Mouse (Mus musculus) G1E (cell line): ENCODE data around the gene Runx3. TPM values are rescaled to one million over a fixed set of nuclear protein-coding genes. Genes with fewer than 3 reads are reported as not detected.
A peak's percentile ranks its signal among the peaks of the same experiment; 100 is the strongest.

Experiments
- ATAC-seq: 2 replicates; pipeline ENCODE4 v1.8.0; 2016; ENCODE audit warnings: mild to moderate bottlenecking; ENCODE audit not compliant: insufficient number of reproducible peaks, poor library complexity, low FRiP score, severe bottlenecking; ENCODE audit errors: extremely low read depth
- DNase-seq: peaks from one replicate; pipeline ENCODE4 v3.0.0; 2012; ENCODE audit warnings: low spot score
- H3K27me3 ChIP-seq: 2 replicates; pipeline ENCODE4 v1.6.1; 2012; ENCODE audit warnings: mild to moderate bottlenecking, low read length, inconsistent platforms; ENCODE audit not compliant: insufficient read depth
- H3K36me3 ChIP-seq: replicated peaks from 2 replicates; pipeline ENCODE3; 2012; ENCODE audit warnings: mild to moderate bottlenecking, inconsistent platforms
- H3K4me1 ChIP-seq: 2 replicates; pipeline ENCODE4 v1.6.1; 2012; ENCODE audit warnings: low read depth, low read length, inconsistent platforms, mixed read lengths; ENCODE audit not compliant: insufficient read depth
- H3K4me3 ChIP-seq: 2 replicates; pipeline ENCODE4 v1.5.1; 2012; ENCODE audit warnings: low read depth, mild to moderate bottlenecking, inconsistent platforms, low read length, moderate library complexity, mixed read lengths
- H3K9me3 ChIP-seq: replicated peaks from 2 replicates; pipeline ENCODE4 v1.6.1; 2012; ENCODE audit warnings: inconsistent platforms
- CTCF ChIP-seq: IDR thresholded peaks from 2 replicates; pipeline ENCODE4 v1.5.1; 2012; ENCODE audit warnings: low read depth, low read length, inconsistent platforms, mixed read lengths
- GATA1 ChIP-seq: IDR thresholded peaks from 2 replicates; pipeline ENCODE4 v1.6.1; 2012; ENCODE audit warnings: borderline replicate concordance, low read length, inconsistent platforms, mixed read lengths
- GATA2 ChIP-seq: IDR thresholded peaks from 2 replicates; pipeline ENCODE4 v1.6.1; 2012; ENCODE audit warnings: low read depth, low read length, inconsistent platforms, borderline replicate concordance
- POLR2AphosphoS5 ChIP-seq: IDR thresholded peaks from 2 replicates; pipeline ENCODE4 v1.6.1; 2012; ENCODE audit warnings: low read depth, low read length, inconsistent platforms; ENCODE audit not compliant: insufficient replicate concordance
- TAL1 ChIP-seq: conservative IDR thresholded peaks from 2 replicates; pipeline ENCODE4 v1.6.1; 2012; ENCODE audit warnings: low read depth, low read length, inconsistent platforms, mixed read lengths
- polyA plus RNA-seq: library from polyadenylated mRNA; stranded (reverse); fragments of >175 nt; gene quantifications from 2 replicates; pipeline ENCODE4 v1.2.3, GENCODE M21; 2012
- total RNA-seq, 2 experiments: library from RNA; stranded (forward) in 1 of 2; stranded (reverse) in 1 of 2; fragments of 200-1000 nt in 1 of 2; fragments of >200 nt in 1 of 2; fragmentation: Nextera tagmentation in 1 of 2; gene quantifications; 2 replicates each; pipeline ENCODE4 v1.2.3; 2014 to 2017

Gene Runx3
- total and polyA plus RNA-seq, 3 experiments, result 0.05 to 0.55 TPM; not detected in 1

DNA sequence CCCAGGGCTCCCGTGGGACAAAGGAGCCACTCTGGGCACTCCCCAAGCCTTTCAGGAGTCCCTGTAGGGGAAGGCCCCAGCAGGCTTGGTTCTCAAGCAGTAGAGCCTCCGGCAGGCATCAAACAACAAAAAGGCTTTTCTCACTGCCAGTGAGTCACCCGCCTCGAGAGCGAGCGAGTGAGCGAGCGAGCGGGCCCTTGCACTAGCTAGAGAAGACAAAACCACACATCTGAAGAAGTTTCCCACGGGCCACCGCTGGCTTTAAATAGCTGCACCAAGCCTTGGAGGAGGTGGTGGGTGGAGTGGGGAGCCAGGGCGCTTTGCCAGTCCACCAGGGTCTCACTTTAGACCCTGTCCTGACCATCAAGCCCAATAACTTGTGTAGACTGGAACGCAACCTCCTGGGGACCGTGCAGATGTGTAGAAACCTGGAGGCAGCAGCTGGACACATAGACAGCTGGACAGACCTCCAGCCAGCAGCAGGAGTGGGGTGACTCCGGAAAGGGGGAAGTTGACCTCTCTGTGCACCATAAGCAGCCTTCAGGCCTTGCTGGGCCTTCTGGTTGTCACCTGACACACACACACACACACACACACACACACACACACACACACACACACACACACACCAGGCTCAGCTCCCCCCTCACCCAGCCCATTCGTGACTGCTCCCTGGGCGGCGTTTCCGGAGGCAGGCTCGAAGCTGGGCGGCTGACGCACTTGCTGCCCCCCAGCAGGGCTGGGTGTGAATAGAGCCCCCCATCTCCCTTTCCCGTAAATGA, 40.4 kb upstream of the Runx3 start:
- H3K9me3 ChIP-seq, result no peaks in the 10 kb centered on the region
- H3K27me3 ChIP-seq, result peaks cover 30% of the 10 kb centered on the region
- H3K36me3 ChIP-seq, result no peaks in the 10 kb centered on the region
- TF ChIP-seq GATA1, result no peak
- no peak for TF ChIP-seq TAL1
- TF ChIP-seq CTCF, result no peak
- no peak for TF ChIP-seq POLR2AphosphoS5
- TF ChIP-seq GATA2, result no peak
- H3K4me3 ChIP-seq, result no peak overlapping the region
- H3K4me1 ChIP-seq, result no peaks in the 10 kb centered on the region
- DNase-seq, result no peak
- ATAC-seq, result no peak

DNA sequence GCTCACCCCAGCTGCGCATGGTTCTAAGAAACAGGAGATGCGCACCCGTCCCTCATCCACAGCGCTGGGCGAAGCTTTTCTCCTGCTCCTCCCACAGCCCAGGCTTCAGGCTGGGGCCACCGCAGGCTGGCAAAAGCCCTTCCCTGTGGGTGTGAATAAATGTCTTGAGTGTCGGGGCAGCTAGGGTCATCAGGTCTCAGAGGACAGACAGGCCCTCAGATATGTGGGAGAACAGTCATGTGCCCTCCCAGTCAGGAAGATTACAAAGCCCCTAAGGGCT, 39.9 kb upstream of the Runx3 start:
- H3K4me3 ChIP-seq, result no peak overlapping the region
- no peak for ATAC-seq
- TF ChIP-seq GATA1 (no peak), TAL1 (no peak), POLR2AphosphoS5 (no peak), GATA2 (no peak), CTCF (no peak)
- H3K36me3 ChIP-seq, result no peaks in the 10 kb centered on the region
- no peaks in the 10 kb centered on the region for H3K4me1 ChIP-seq
- H3K9me3 ChIP-seq, result no peaks in the 10 kb centered on the region
- H3K27me3 ChIP-seq, result peaks cover 25% of the 10 kb centered on the region
- DNase-seq, result no peak

DNA sequence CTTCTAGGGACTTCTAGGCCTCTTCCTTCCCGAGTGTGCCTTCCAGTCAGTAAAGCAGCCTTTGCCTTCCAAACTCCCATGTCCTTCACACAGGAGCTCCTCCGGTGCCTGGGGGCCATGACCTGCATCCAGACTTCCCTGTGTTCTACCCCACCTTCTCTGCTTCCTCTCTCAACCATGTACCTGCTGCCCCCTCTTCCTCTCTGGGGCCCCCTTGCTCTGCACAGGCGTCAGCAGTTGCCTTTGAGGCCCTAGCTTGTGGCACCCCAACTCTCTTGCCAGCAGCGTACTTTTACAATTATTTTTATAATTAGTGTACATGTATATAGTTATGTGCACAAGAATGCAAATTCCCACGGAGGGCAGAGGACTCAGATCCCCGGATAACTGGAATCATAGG, 37.4 kb upstream of the Runx3 start:
- Histone ChIP-seq H3K4me3 (no peak overlapping the region), H3K4me1 (no peaks in the 10 kb centered on the region), H3K27me3 (peaks cover 17% of the 10 kb centered on the region), H3K36me3 (no peaks in the 10 kb centered on the region), H3K9me3 (no peaks in the 10 kb centered on the region)
- no peak for ATAC-seq
- no peak for DNase-seq
- TF ChIP-seq GATA2 (no peak), GATA1 (no peak), TAL1 (no peak), CTCF (no peak), POLR2AphosphoS5 (no peak)

DNA sequence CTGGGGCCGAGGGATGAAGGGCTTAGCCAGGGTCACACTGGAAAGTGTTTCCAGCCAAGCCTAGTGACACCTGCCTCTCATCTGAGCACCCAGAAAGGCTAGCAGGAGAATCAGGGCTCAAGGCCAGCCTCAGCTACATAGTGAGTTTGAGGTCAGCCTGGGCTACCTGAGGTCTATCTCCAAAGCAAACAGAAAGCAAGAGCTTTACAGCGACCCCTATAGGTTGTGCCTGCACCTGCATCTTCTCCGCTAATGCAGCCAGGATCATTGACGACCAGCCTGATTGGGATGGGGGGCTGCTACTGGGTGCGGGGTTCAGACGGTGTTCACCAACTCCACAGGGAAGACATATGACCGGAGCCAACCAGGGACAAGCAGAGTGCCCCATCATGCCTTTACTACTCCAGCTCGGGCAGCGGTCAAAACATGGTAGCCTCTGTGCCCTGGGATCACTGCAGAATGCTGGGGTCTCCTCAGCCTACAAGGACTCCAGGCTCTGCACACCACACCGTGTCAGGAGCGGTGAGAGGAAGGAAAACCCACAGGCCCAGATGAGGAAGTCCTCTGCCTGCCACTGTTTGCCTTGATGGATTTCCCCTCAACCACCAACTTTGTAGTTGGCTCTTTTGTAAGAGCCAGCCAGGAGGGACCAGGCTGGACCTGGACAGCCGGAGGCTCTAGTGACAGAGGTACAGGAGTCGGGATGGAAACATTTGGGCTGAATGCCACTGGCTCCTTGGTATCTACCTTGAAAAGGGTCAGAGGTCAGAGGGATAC, 35.2 kb upstream of the Runx3 start:
- peaks cover 25% of the 10 kb centered on the region for H3K27me3 ChIP-seq
- no peaks in the 10 kb centered on the region for H3K9me3 ChIP-seq
- H3K36me3 ChIP-seq, result no peaks in the 10 kb centered on the region
- DNase-seq, result no peak
- no peak for ATAC-seq
- H3K4me3 ChIP-seq, result no peak overlapping the region
- TF ChIP-seq CTCF (peak; percentile 39; the same call in 1 of the 2 replicates), GATA2 (no peak)
- no peaks in the 10 kb centered on the region for H3K4me1 ChIP-seq

DNA sequence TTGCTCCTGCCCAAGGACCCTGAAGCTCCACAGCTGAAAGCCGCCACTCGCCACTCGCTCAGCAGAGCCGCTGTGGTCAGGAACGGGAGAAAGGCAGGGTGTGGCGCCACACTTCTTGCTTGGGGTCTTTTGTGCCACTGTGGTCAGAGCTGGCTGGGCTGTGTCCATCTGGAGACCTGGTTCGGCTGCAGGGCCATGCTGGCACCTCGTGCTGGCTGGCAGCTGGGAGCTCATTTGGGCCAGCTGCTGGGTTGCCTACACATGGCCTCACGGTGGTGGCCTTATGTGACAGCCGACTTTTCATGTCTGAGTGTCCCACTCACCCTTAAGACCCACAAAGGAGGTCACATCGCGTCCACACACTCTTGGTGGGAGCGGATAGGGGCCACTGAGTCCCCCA, 29.8 kb upstream of the Runx3 start:
- ATAC-seq (no peak), DNase-seq (no peak)
- Histone ChIP-seq H3K27me3 (peaks cover 30% of the 10 kb centered on the region), H3K36me3 (no peaks in the 10 kb centered on the region), H3K9me3 (no peaks in the 10 kb centered on the region), H3K4me1 (no peaks in the 10 kb centered on the region), H3K4me3 (no peak overlapping the region)
- no peak for TF ChIP-seq TAL1
- TF ChIP-seq CTCF, result no peak
- TF ChIP-seq GATA1, result no peak
- no peak for TF ChIP-seq POLR2AphosphoS5
- no peak for TF ChIP-seq GATA2

DNA sequence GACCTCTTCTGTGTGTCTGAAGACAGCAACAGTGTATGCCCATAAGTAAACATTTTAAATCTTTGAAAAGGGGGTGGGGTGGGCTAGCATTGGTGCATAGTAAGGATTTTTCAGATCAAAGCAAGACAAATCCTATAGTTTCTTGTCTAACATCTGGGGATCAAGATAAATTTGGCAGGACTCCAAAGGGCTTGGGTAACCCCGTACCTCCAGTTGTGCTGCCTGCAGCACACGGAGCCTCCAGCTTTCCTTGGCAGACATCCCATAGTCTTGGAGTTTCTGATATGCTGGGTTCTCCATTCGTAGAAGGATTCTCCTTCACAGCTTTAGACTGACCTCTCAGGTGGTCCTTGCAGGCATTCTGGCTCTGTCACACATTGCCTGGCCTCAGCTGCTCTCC, 27.6 kb upstream of the Runx3 start:
- Histone ChIP-seq H3K4me1 (no peaks in the 10 kb centered on the region), H3K9me3 (no peaks in the 10 kb centered on the region), H3K27me3 (peaks cover 33% of the 10 kb centered on the region), H3K36me3 (no peaks in the 10 kb centered on the region), H3K4me3 (no peak overlapping the region)
- TF ChIP-seq GATA2 (no peak), POLR2AphosphoS5 (no peak)
- ATAC-seq (no peak), DNase-seq (no peak)

DNA sequence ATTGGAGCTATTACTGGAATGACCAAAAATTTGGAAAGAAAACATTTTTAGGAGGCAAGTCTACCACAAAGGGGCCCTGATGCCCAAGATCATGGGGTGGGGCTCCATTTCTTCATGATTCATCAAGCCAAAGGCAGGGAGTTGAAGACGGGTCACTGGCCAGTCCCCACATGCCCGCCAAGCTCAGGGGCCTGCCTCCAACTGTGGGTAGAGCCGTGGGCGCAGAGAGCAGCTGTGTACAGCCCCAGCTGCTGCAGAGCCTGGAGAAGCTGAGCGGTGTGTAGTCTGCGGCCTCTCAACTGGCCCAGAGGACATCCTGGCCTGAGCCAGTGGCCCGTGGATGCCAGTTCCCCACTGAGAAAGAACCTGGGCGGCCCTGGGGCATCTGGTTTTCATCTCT, 24.8 kb upstream of the Runx3 start:
- no peaks in the 10 kb centered on the region for H3K36me3 ChIP-seq
- no peak overlapping the region for H3K4me3 ChIP-seq
- H3K27me3 ChIP-seq, result peaks cover 20% of the 10 kb centered on the region
- TF ChIP-seq GATA2, result no peak
- no peak for TF ChIP-seq GATA1
- TF ChIP-seq POLR2AphosphoS5, result no peak
- TF ChIP-seq TAL1, result no peak
- TF ChIP-seq CTCF, result no peak
- H3K9me3 ChIP-seq, result no peaks in the 10 kb centered on the region
- no peaks in the 10 kb centered on the region for H3K4me1 ChIP-seq
- DNase-seq (no peak), ATAC-seq (no peak)
